Mouse (Mus musculus): ENCODE results near the gene Btn1a1.

Btn1a1 gene

DNA sequence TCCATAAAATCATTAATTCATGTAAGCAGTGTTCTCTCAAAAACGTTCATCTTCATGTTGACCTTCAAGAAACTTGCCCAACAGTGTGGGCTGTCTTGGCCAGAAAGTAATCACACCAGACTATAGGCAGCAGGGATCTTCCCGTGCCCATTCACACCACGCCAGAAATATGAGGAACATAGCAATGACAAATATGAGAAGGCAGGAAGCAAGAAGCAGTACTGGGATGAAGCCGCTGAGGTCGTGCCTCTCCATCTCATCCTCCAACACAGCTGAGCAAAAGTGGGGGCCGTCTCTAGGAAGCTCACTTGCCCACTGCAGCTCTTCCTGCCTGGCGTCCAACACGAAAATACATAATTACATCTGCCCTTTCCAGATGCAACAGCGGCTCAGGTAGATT is 55.1 kb downstream of the Btn1a1 start:
- in situ Hi-C loops (cut with MboI; ENCODE audit: low pct_unique_long_range_greater_than_20kb in 1 of 2, low sequenced_read_pairs in 2 of 2, unreplicated experiment in 1 of 2): loop anchor here in 1 of 2 experiments (25.0 kb wide), 1 partner anchor 548 kb away; the partner anchor contains the start of gene Vmn1r211
